Mouse (Mus musculus): ENCODE measurements around the gene Dcbld2.
"Not testable (repeated sequence)": the region's sequence is repeated elsewhere in the genome, so short reads cannot be mapped to it uniquely, and the experiment has no call there.

The Dcbld2 gene

DNA sequence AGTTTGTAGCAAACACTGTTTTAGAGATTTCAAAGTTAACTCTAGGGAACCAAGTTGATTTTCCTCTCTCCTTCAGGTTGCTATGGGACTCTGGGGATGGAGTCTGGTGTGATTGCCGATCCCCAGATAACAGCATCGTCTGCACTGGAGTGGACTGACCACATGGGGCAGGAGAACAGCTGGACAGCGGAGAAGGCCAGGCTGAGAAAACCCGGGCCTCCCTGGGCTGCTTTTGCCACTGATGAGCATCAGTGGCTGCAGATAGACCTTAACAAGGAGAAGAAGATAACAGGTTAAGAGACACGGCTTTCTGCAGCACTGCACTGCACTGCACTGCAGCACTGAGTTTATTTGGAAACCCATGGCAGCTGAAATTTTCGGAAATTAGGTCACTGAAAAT lies 42.4 kb downstream of the Dcbld2 start:
- DNase-seq (ENCODE audit: low spot score in 2 of 2), result no peak

DNA sequence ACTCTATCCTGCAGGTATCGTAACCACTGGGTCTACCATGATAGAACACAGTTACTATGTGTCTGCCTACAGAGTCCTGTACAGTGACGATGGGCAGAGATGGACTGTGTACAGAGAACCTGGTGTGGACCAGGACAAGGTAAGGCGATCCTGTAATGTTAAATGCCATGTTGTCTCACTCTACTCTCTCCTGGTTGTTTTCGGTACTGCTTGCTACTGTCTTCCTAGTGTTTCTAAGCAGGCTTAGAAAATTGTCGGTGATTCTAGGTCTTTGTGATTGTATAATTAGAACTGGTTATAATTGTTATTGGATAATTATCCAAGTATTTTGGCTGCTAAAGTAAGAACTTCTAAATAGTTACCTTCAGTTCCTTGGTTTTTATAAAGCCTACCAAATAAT lies 43.4 kb downstream of the Dcbld2 start:
- DNase-seq (ENCODE audit: low spot score in 2 of 2), result no peak

DNA sequence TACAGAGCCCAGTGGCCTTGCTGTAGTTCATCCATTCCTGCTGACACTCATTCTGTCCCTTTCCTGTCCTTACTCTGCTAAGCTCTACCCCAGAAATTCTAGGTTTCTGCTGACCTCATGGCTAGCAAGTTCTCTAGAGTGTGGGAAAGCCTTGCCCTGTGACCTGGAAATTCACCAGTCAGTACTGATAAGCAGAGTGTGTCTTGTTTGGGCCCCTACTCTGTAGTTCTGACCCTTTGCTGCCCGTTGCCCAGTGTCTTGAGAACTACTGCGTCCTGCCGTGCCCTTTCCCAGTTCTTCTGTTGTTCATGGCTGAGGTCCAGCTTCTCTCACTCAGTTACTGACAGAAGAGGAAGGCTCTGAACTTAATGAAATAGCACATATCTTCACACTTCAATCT lies 44.9 kb downstream of the Dcbld2 start:
- no peak for DNase-seq (ENCODE audit: low spot score in 2 of 2)

DNA sequence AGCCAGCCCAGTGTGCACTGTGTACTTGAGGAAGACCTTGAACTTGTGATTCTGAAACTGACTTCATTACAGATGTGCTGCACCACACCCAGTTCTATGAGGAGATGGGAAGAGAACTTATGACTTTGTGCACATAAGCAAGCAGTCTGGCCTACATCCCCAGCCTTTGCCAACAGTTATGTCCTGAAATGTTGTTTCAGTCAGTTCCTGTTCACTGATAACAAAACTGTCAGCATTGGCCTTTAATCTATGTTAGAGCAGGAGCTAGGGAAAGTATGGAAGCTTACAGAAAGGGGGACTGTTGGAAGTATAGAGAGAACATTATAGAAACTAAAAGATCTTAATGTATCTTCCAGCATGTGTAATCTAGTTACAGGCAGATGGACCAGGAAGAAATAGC lies 45.6 kb downstream of the Dcbld2 start:
- DNase-seq (ENCODE audit: low spot score in 2 of 2), result no peak

- peak; percentile 29 to 32 for DNase-seq (ENCODE audit: low spot score in 2 of 2)
Measured at GRCm38 (mm10) chr16:58454617-58455016, 46.4 kb downstream of the Dcbld2 start.

GRCm38 (mm10) chr16:58455118-58455517 lies 46.9 kb downstream of the Dcbld2 start:
- DNase-seq (ENCODE audit: low spot score in 2 of 2), result no peak

DNA sequence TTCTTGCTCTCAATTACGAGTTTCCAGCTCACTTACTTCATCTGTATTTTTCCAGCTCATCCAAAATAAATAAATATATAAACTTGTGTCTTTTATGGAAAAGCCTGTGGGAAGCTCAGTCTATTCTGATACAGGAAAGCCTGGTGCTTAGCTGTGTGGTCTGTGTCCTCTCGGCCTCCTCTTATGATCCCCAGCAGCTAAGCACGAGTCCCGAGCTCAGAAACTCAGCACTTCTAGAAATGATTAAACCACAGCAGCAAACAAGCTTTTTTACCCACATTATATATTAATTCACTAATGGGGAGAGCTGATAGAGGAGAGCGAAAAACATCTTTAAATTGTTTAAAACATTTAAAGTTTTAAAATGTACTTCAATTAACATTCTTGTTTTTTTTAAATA lies 48.2 kb downstream of the Dcbld2 start:
- no peak for DNase-seq (ENCODE audit: low spot score in 2 of 2)

DNA sequence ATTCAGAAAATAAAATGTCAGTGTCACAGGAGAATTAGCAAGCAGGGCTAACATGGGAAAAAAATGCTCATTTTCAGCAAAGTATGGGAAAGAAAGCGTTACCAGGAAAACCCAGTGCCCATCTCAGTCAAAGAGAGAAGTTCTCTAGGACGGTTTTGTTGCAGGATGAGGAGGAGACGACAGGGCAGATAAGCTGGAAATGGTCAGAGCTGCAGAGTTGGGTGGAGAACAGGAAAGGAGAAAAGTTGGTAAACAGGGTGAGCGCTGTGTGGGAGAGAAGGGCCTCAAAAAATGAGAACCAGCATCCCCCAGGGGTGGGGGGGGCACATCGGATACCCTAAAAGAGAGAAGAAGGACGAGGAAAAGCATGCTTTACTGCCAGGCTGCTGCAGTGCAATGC lies 48.7 kb downstream of the Dcbld2 start:
- DNase-seq (ENCODE audit: low spot score in 2 of 2), result no peak

DNA sequence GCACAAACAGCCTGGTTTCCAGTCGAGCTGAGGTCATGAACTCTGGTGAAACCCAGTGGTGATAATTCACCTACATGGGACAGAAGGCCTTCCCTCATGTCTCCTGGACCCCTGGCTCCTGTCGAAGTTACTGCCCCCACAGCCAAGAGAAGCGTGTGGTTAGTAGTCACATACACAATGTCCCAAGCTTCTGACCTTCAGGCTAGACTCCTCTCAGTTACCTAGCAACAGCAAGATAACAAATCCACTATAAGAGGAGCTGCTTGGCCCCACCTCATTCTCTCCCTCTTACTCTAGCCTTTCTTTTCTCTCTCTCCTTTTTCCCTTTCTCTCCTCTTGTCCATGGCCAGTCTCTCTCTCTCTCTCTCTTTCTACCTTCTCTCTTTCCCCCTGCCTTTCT lies 51.7 kb downstream of the Dcbld2 start:
- DNase-seq (ENCODE audit: low spot score in 2 of 2), result not testable (repeated sequence)

- DNase-seq (ENCODE audit: low spot score in 2 of 2), result no peak
Measured at GRCm38 (mm10) chr16:58460386-58460785, 52.1 kb downstream of the Dcbld2 start.

GRCm38 (mm10) chr16:58461856-58462518 lies 53.7 kb downstream of the Dcbld2 start:
- DNase-seq (ENCODE audit: low spot score in 2 of 2), result no peak

DNA sequence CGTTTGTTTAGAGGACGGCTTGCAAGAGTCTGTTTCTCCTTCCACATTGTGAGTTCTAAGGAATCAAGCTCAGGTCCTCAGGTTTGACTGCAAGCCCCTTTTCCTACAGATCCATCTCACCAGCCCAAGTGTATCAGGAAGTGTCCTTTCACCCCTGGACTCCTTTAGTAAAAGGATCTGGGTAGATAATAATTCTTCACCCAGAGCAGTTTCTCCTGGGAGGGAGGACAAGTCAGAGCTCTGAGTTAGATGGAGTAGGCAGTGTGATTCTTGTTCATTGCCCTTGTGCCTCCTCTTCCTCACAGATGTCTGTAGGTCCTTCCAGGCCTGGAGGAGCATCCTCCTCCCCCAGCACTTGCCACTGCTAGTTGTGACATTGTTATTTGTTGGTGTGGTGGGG lies 54.3 kb downstream of the Dcbld2 start:
- no peak for DNase-seq (ENCODE audit: low spot score in 2 of 2)

DNA sequence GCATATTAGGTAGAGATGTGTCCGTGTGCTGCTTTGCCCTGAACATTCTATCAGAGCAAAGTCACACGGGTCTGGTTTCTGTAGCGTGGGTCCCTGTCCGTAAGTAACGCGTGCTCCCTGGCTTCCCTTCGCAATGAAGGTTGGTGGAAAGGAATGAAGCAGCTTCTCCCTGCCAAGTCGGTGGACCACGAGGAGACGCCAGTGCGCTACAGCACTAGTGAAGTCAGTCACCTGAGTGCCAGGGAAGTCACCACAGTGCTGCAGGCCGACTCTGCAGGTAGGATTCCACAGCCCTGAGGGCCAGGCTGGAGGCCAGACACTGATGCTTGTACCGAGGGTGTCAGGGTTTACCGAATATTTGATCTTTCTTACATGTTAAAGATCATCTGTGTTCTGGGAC lies 55.8 kb downstream of the Dcbld2 start:
- DNase-seq (ENCODE audit: low spot score in 2 of 2), result no peak

DNA sequence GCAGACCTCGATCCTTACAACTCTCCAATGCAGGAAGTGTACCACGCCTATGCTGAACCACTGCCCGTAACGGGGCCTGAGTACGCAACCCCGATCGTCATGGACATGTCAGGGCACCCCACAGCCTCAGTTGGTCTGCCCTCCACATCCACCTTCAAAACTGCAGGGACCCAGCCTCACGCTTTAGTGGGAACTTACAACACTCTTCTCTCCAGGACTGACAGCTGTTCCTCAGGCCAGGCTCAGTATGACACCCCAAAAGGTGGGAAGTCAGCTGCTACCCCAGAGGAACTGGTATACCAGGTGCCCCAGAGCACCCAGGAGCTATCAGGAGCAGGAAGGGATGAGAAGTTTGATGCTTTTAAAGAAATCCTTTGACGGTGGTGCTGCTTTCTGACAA lies 57.2 kb downstream of the Dcbld2 start:
- no peak for DNase-seq (ENCODE audit: low spot score in 2 of 2)

DNA sequence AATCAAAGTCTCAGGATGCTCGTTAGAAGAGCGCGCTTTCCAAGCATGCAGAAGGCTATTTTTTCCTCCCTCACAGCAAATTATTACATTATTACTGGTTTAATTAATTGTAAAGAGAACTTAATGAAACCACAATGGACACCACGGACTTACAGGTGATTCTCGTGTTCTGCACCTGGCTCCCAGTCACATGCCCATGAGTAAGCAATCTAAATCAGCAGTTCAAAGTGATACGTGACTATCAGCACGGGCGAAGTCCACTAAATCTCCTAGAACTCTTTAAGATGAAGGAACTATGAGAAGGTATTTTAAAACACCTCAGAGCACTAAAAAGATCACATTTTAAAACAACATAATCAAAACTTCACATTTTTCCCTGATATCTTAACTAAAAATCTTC lies 61.8 kb downstream of the Dcbld2 start:
- DNase-seq (ENCODE audit: low spot score in 2 of 2), result no peak

DNA sequence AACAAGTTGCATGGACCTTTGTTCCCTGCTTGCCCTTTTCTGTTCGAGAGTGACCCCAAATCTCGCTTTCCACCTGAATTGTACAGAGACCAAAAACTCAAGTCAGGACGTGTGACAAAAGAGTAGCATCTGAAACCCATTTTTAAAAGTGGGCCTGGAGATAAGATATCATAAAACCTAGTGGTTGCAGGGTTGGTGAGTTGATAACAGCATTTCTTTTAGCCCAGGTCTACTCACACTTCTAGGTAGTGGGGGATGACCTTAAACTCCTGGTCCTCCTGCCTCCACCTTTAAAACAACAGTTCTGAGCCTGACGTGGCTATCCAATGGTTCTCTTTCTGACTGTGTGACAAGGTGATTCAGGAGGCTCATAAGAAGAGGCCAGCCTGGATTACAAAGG lies 62.6 kb downstream of the Dcbld2 start:
- no peak for DNase-seq (ENCODE audit: low spot score in 2 of 2)

DNA sequence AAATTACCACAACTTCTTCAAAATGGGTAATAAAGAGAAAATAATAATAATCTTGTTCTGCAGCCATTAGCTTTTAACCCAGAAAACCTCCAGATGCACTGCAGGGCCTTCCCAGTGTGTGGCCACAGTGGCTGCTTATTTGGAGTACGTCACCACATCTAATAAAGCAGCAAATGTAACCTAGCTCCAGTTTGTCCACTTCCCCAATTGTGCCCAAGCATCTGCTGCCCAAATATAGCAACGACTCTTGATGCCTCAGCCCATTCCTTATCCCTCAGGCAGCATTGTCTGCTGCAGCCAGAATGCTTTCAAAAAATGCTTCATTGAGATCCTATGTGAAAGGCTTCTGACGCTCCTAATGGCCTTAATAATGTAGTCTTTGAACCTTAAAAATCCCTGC lies 66.6 kb downstream of the Dcbld2 start:
- no peak for DNase-seq (ENCODE audit: low spot score in 2 of 2)

DNA sequence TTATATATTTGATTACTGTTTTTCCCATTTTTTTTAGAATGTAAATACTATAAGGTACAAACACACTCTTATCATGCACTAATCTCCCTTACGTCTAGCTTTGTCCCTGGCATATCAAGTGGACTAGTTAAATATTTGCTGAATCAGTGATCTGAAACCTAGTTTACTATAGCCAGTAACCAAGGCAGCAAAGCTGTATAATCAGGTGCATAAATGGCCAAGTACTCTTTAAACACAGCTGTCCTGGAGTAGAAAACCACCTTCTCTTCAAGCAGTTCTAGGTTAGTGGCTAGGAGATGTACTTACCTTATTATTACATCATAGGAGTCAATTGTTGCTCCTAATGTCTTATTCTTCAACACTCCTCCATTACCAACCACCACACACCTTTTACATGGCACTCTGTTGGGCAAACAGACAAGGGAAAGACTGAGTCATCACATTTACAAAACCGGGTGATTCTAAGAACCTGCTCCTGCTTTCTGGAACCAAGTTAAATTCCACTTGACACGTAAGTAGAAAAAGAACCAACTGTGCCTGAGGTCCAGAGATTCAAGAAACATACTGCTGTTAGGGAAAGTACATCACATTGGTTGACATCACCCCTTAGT lies 67.4 kb downstream of the Dcbld2 start:
- no peak for DNase-seq (ENCODE audit: low spot score in 2 of 2)

- no peak for DNase-seq (ENCODE audit: low spot score in 2 of 2)
Measured at GRCm38 (mm10) chr16:58476363-58476762, 68.1 kb downstream of the Dcbld2 start.

DNA sequence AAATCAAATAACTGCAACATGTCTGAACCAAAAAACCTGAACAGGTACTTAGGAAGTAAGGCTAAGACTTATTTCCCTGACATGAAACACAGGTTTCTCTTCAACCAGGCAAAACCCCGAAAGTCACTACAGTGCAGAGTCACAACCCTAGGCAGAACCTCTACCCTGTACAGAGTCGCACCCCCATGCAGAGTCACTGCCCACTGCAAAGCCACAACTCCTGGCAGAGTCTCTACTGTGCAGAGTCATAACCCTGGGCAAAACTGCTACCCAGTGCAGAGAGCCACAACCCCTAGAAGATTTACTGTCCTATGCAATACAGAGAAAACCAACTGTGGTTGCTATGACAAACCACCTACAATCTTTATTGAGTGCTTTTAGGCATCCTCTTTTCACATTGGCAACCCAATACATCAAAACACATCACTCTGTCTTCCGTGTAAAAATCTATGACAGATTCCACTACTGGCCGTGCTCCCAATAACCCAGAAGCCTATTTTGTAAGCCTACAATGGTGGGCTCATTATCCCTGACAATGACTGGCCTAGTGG lies 71.7 kb downstream of the Dcbld2 start:
- DNase-seq (ENCODE audit: low spot score in 2 of 2), result no peak

DNA sequence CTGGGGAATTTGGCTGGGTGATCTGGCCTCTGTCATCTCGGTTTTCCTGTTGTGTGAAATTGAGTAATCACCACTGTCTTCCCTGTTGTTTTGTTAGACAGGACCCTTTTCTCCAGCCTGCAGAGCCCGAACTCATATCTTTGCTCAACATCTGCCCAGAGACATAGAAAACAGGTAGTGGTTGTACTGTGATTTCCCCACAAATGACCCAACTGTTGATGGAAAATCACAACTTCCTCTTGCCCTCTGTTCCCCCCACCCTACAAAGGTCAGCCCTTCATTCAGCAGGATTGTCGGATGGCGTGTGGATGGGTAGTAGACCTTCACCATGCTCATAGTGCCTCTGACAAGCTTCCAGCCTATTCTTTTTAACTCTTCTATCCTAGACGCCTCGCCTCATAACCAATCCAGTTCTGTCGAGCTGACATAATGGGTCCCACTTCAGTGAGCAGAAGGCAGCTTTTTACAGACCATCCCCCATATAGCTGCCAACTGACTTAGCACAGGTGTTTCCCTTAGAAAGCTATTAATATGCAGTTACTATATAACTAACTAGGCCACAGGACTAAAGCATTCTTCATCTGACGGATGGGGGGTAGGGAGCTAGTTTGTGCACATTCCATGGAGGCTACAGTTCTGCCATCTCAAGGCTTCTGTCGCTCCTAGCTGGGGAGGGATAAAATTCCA lies 73.1 kb downstream of the Dcbld2 start:
- no peak for DNase-seq (ENCODE audit: low spot score in 2 of 2)

GRCm38 (mm10) chr16:58481906-58482270 lies 73.6 kb downstream of the Dcbld2 start:
- DNase-seq (ENCODE audit: low spot score in 2 of 2), result no peak

DNA sequence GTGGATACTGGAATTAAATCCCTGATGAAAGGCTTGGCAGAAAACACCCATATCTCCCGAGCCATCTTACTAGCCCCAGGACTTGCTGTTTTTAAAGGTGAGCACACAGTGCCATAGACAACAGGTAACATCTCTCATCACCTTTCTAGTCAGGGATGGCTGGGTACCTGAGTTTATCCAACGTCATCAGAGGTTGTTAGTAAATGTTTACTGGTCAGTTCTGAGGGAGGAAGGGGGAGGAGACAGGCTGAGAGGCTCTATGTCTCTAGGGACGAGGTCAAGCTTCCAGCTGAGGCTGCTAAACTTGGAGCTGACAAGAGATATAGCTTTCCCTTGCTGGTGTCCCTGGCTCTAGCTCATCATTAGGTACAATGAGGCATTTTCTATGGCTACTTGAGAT lies 74.1 kb downstream of the Dcbld2 start:
- no peak for DNase-seq (ENCODE audit: low spot score in 2 of 2)

Measured in urinary bladder, adult 18-20 months (tissue).